Mouse (Mus musculus) bone marrow, adult 2 months (tissue): Measurements from ENCODE around the gene Fkbp7. TPM values are rescaled to one million over a fixed set of nuclear protein-coding genes. Genes with fewer than 3 reads are reported as not detected.
"Not testable (repeated sequence)": the region's sequence is repeated elsewhere in the genome, so short reads cannot be mapped to it uniquely, and the experiment has no call there.

Source experiments
- H3K27ac ChIP-seq: fragments of 200-500 bp; 2 replicates; pipeline ENCODE4 v1.5.1; 2012; ENCODE audit warnings: low read depth, mild to moderate bottlenecking, control low read depth, inconsistent platforms, low read length; ENCODE audit not compliant: control insufficient read depth, poor library complexity, insufficient read depth
- H3K4me1 ChIP-seq: fragments of 200-500 bp; 2 replicates; pipeline ENCODE4 v1.6.1; 2011; ENCODE audit warnings: low read length; ENCODE audit not compliant: control insufficient read depth, insufficient read depth
- H3K4me3 ChIP-seq: fragments of 200-500 bp; replicated peaks from 2 replicates; pipeline ENCODE3; 2011; ENCODE audit warnings: mild to moderate bottlenecking, low read depth, low read length, control low read depth; ENCODE audit not compliant: control insufficient read depth
- CTCF ChIP-seq: fragments of 200-500 bp; IDR thresholded peaks from 2 replicates; pipeline ENCODE4 v1.5.1; 2011; ENCODE audit warnings: low read length, control low read depth; ENCODE audit not compliant: control insufficient read depth, insufficient read depth
- POLR2A ChIP-seq: fragments of 200-500 bp; IDR thresholded peaks from 2 replicates; pipeline ENCODE4 v1.6.1; 2011; ENCODE audit warnings: low read depth, mild to moderate bottlenecking, control low read depth, low read length, borderline replicate concordance; ENCODE audit not compliant: control insufficient read depth
- WGBS: fragments of 180-500 bp; shearing (Covaris S2); methylation state at CpG from one replicate; pipeline ENCODE4 v1.1.7; 2018; 5-methylcytosine and 5-hydroxymethylcytosine counted together
- polyA plus RNA-seq: library from polyadenylated mRNA; stranded (reverse); fragments of >200 nt; gene quantifications from 2 replicates; pipeline ENCODE4 v1.2.4, GENCODE M21; 2011; ENCODE audit warnings: low replicate concordance; ENCODE audit not compliant: missing spikeins, insufficient read depth, insufficient read length

The Fkbp7 gene
- polyA plus RNA-seq, 1 experiment: 17.8 TPM

DNA sequence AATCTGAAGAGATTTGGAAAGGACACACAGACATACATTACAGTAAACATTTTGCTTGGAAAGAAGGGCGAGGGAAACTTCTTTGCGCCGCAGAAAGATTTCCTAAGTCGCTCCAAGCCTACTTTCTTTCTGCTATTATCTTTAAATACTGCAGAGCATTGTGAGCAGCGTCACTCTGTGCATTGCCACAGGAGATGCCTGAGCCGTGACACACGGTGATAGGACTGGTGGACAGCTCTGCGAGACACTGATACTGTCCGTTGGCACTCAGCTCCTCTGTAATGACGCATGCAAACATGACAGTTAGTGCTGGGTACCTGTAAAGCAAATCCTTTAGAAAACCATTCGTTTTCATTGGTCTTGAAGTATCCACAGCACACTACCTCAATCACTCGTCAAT lies 42.6 kb downstream of the Fkbp7 start:
- H3K27ac ChIP-seq: no peak overlapping the region
- H3K4me1 ChIP-seq: no peaks in the 10 kb centered on the region
- TF ChIP-seq CTCF (no peak), POLR2A (no peak)
- H3K4me3 ChIP-seq: no peak overlapping the region
- 86% methylated on average over 12 of the region's 12 CpGs for WGBS

DNA sequence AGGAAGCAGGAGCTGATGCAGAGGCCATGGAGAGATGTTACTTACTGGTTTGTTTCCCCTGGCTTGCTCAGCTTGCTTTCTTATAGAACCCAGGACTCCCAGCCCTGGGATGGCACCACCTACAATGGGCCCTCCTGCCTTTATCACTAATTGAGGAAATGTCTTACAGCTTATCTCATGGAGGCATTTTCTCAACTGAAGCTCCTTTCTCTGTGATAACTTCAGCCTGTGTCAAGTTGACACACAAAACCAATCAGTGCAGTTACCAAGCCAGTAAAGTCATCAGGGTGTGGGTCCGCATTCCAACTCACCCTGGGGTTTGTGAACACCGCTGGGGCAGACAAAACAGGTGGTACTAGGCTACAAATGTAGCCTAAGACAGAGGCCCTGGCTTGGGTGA lies 50.6 kb downstream of the Fkbp7 start:
- 65% methylated on average over 2 of the region's 2 CpGs for WGBS
- H3K4me1 ChIP-seq, H3K4me3 ChIP-seq, H3K27ac ChIP-seq: not testable (repeated sequence)

DNA sequence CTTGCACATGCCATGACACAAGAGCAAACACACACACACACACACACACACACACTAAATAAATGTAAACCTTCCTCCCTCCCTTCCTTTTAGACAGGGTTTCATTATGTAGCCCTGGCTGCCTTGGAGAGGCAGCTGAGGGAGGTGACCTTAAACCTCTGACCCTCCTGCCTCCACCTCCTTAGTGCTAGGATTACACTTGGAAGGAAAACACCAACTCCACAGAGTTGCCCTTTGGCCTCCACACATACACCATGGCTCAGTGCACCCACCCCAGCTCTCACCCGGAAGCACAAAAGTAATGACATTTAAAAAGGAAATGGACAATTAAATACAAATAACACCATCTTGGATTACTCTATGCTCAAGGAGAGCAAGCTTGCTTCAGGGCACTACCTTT lies 51.2 kb downstream of the Fkbp7 start:
- TF ChIP-seq POLR2A (no peak), CTCF (no peak)
- no peak overlapping the region for H3K27ac ChIP-seq
- WGBS: 83% methylated on average over 1 of the region's 1 CpGs
- no peak overlapping the region for H3K4me3 ChIP-seq
- H3K4me1 ChIP-seq: no peaks in the 10 kb centered on the region

DNA sequence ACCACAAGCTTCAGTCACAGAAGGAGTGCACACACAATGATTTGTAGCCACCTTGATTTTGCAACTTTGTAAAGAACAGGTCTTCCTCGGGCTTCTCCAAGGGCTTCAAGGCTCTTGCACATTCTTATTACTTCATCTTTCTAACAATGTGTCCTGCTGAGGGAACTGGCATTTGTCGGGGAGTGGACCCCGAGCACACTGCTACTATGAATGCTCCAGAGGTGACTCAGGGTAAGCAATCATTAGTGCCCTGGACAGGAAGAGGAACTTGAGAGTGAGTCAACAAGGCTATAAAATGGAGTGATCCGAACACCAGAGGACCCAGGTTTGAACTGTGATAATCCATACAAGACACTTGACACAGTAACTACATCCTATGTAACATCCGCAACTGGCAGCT lies 52.7 kb downstream of the Fkbp7 start:
- no peaks in the 10 kb centered on the region for H3K4me1 ChIP-seq
- no peak overlapping the region for H3K27ac ChIP-seq
- WGBS: 41% methylated on average over 5 of the region's 5 CpGs
- no peak for TF ChIP-seq POLR2A
- no peak overlapping the region for H3K4me3 ChIP-seq

DNA sequence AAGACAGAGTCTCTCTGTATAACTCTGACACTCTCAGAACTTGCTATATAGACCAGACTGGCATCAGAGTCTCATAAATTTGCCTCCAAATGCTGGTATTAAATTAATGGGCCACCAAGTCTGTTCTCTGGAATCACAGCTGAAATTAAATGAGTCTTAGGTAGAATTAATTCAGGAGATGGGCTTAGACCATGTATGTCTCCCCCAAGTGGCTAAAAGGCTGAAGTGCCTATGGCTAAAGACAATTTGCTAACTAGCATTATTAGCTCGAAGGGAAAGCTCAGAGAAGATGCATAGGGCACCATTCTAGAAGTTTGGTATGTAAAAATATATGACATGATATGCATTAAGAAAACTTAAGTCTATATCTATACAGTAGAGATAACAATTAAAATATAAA lies 54.8 kb downstream of the Fkbp7 start:
- H3K27ac ChIP-seq: no peak overlapping the region
- H3K4me3 ChIP-seq: no peak overlapping the region
- 13% methylated on average over 1 of the region's 1 CpGs for WGBS
- no peak for TF ChIP-seq CTCF
- TF ChIP-seq POLR2A: no peak
- no peaks in the 10 kb centered on the region for H3K4me1 ChIP-seq

Other genes starting within 250 kb of the Fkbp7 start
- 8.1 and 11.5 TPM in 2 replicates for gene Prkra, start 25.1 kb downstream of the Fkbp7 start, polyA plus RNA-seq
- gene Pjvk, start 24.6 kb downstream of the Fkbp7 start, polyA plus RNA-seq: not detected in 2 replicates
- 6.1 and 8.5 TPM in 2 replicates for gene Plekha3, start 2.2 kb upstream of the Fkbp7 start, polyA plus RNA-seq